Mouse (Mus musculus): ENCODE measurements around the gene Phrf1.

Gene Phrf1

DNA sequence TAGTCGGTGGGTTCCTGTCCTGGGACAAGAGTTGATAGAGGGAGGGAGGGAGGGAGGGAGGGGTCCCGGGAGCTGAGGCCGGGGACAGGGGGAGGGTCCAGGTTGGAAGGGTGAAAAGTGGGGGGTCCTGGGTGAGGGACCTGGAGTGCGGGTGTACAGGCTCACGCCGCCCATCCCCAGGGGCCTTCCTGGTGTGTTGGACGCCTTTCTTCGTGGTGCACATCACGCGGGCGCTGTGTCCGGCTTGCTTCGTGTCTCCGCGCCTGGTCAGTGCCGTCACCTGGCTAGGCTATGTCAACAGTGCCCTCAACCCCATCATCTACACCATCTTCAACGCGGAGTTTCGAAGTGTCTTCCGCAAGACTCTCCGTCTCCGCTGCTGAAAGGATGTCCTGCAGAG is 65.9 kb downstream of the Phrf1 start:
- no peak for DNase-seq

DNA sequence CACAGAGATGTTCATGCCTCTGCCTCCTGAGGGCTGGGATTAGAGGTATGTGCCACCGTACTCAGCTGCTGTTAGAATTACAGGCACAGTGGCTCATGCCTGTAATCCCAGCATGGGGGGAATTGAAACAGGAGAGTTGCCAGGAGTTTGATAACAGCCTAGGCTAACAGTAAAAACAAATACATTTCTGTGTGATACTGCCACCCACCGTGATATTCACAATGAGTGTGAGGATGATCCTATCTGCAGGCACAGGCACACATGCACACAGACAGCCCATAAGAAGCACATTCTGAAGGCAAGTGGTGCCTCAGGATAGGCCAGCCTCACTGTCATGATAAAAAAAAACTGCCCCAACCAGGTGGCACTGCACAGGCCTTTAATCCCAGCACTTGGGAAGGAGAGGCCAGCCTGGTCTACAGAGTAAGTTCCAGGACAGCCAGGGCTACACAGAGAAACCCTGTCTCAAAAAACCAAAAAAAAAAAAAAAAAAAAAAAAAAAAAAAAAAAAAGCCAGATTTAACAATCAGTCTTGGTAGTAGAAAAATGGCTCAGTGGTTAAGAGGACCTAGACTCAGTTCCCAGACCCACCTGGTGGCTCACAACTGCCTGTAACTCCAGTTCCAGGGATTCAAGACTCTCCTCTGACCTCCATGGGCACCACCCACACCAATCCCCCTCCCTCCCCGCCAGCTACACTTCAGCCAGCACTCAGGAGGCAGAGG is 69.5 kb downstream of the Phrf1 start:
- DNase-seq = no peak

DNA sequence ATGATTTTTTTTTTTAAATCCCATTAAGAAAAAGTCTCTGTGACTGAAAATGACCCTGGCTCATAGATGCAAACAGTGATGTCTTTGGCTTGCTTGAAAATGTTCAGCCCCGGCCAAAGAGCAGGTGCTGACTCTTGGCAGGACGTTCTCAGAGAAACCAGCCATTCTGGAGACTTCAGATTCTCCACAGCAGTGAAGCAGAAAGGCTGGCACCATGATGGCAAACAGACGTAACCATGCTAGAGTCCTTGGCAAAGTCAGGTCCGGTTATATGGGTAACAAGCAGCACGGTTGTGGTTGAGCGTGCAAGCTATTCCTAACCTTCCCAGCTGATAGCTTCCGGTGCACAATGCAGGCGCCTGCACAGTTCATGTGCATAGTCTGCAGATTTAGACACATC is 70.6 kb downstream of the Phrf1 start:
- DNase-seq = no peak

DNA sequence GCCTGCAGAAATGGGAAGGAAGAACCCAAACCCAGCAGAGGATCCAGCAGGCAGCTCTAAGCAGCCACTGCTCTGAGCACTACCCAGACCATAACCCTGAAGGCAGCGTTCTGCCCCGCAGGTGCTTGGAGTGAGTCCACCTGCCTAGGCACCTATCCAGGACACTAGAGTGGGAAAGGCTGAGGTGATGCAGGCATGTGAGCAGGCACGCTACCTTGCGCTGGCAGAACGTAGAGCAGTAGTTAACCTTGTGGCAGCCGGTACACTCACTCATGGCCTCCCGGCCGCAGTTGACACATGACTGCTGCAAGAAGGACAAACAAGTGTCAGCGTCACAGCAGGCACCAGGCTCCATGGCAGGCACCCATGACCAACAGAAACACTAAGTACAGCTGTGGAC is 72.8 kb downstream of the Phrf1 start:
- DNase-seq = no peak

DNA sequence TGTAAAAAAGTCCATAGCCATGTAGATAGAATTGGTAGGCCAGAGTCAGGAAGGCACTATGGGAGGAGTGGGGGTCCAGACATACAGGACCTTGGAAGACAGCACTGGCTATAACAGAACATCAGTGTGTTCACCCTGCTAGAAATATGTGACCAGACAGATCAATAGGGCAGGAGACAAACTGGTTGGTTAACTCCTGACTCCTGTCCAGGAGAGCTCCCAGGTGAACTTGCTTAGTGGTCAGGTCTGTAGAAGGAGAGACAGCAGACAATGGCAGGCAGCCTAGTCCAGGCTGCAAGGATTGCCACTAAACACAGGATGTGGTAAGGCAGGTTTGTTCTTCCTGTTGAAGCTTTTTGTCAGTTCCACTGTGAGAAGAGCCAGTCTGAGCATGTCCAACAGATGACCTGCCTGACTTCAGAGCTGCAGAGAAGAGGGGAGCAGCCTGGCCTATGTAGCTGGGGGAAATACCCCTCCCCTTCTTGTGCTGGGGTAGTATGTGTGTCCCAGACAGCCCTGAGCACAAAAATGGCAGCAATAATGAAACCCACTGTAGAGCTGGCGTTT is 74.2 kb downstream of the Phrf1 start:
- DNase-seq = no peak

DNA sequence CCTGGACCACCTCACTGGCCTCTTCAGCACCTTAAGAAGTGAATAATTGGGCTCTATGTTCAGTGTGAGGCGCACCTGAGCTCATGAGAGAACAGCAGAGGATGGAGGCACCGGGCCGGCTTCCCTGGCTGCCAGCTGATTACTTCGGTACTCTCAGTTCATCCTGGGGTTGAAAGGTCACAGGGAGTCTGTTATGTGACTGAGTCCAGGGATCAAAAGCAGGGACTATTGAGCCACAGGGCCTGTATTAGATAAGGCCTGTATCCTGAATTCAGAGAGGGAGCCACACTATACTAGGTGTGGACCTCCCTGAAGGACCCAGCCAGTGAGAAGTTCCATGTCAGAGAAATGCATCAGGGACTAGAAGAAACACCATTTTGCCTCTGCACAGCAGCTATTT is 76.0 kb downstream of the Phrf1 start:
- no peak for DNase-seq

Data from lung, postnatal 4 days (tissue).